Comparison of ENCODE assay signal across 9 mouse cellular contexts in genomic region chr10:3831597-3832351, GRCm38 (mm10).
A peak's percentile ranks its signal among the peaks of the same experiment; 100 is the strongest.
DNase-seq lines count a peak whose midpoint lies in the region; ATAC-seq and TF ChIP-seq lines count a peak whose summit lies in the region.
"Had no signal": no experiment of that assay in that cellular context is flagged by ENCODE, and none has a peak within 500 bp of the region (broad histone marks: within the 10 kb centered on the region; RNA-seq: fewer than 3 reads in every experiment).

No protein-coding gene starts in this region.

- TF ChIP-seq EP300 in CH12.LX (IDR thresholded peaks at IDR 0.05; ENCODE audit: low read length): no peak

- H3K27ac ChIP-seq in CH12.LX (ENCODE audit: insufficient read depth, low read depth): no peak overlapping the region
- peak overlapping the region; percentile 9; the same call in 1 of the 2 replicates for H3K27ac ChIP-seq in intestine, postnatal 0 days (ENCODE audit: low read depth, low read length)
- H3K27ac ChIP-seq in lung, embryonic 15.5 days: peak overlapping the region; percentile 9; the same call in 1 of the 2 replicates
- H3K27ac ChIP-seq in embryonic facial prominence, embryonic 10.5 days (replicated peaks): no peak overlapping the region

- TF ChIP-seq RAD21 in CH12.LX (IDR thresholded peaks at IDR 0.05; ENCODE audit: low read depth, low read length): no peak

- no peaks in the 10 kb centered on the region for H3K9me3 ChIP-seq in CH12.LX (replicated peaks; ENCODE audit: low read length)
- no peaks in the 10 kb centered on the region for H3K9me3 ChIP-seq in intestine, postnatal 0 days (ENCODE audit: control insufficient read depth)
- H3K9me3 ChIP-seq in lung, embryonic 15.5 days: no peaks in the 10 kb centered on the region
- H3K9me3 ChIP-seq in embryonic facial prominence, embryonic 10.5 days: no peaks in the 10 kb centered on the region

- in situ Hi-C loops in CH12.LX (cut with MboI; ENCODE audit: low pct_ligation_motif_present, low pct_unique_long_range_greater_than_20kb, low sequenced_read_pairs): no loop called here

- peaks cover 0 to 23% of the 10 kb centered on the region in 2 experiments for H3K36me3 ChIP-seq in CH12.LX (replicated peaks in 1 of 2; ENCODE audit: control insufficient read depth in 1 of 2, insufficient read depth in 1 of 2, low read length in 1 of 2)
- H3K36me3 ChIP-seq in intestine, postnatal 0 days (ENCODE audit: control insufficient read depth, insufficient read depth): no peaks in the 10 kb centered on the region
- H3K36me3 ChIP-seq in lung, embryonic 15.5 days: no peaks in the 10 kb centered on the region
- H3K36me3 ChIP-seq in embryonic facial prominence, embryonic 10.5 days (replicated peaks): no peaks in the 10 kb centered on the region

- peak; percentile 83 for DNase-seq in CH12.LX (ENCODE audit: extremely low read depth)
- peak; percentile 17 for DNase-seq in adrenal gland, postnatal 10 days
- no peak for DNase-seq in embryonic facial prominence, embryonic 10.5 days (ENCODE audit: low spot score)
- DNase-seq in embryo, embryonic 10.5 days (ENCODE audit: low spot score): no peak
- no peak for DNase-seq in right cerebral cortex, postnatal 36 days (ENCODE audit: low spot score in 2 of 2)
- DNase-seq: right cerebral cortex, adult 18-20 months had no signal

- peaks cover 0 to 25% of the 10 kb centered on the region in 2 experiments; a peak in 2 of 4 replicates for H3K4me1 ChIP-seq in CH12.LX (ENCODE audit: control insufficient read depth in 1 of 2, insufficient read depth in 2 of 2)
- no peaks in the 10 kb centered on the region for H3K4me1 ChIP-seq in intestine, postnatal 0 days (replicated peaks; ENCODE audit: control insufficient read depth, insufficient read depth, low read length)
- peaks cover 12% of the 10 kb centered on the region for H3K4me1 ChIP-seq in lung, embryonic 15.5 days
- H3K4me1 ChIP-seq in embryonic facial prominence, embryonic 10.5 days: peaks cover 47% of the 10 kb centered on the region

- no peaks in the 10 kb centered on the region for H3K79me2 ChIP-seq in CH12.LX (replicated peaks; ENCODE audit: control insufficient read depth, extremely low read depth, insufficient read depth, poor library complexity, severe bottlenecking)

- dilution Hi-C loops in CH12.LX (cut with MboI; ENCODE audit: extremely low pct_ligation_motif_present, extremely low pct_unique_long_range_greater_than_20kb, low sequenced_read_pairs): no loop called here

- TF ChIP-seq CTCF in CH12.LX (conservative IDR thresholded peaks at IDR 0.05 in 1 of 2, IDR thresholded peaks at IDR 0.05 in 1 of 2; ENCODE audit: low read depth in 2 of 2, low read length in 2 of 2): no peak
- no peak for TF ChIP-seq CTCF in intestine, postnatal 0 days (IDR thresholded peaks at IDR 0.05; ENCODE audit: low read depth)

- peak; percentile 41 for ATAC-seq in intestine, postnatal 0 days
- ATAC-seq in lung, embryonic 15.5 days (ENCODE audit: borderline replicate concordance, extremely low read depth, low FRiP score, low TSS enrichment): 0 out of 2 replicates have a peak, but pooled peaks have one; percentile 31

- H3K4me2 ChIP-seq in CH12.LX (ENCODE audit: insufficient read depth, low read depth, poor library complexity, severe bottlenecking): no peak overlapping the region
- no peak overlapping the region for H3K4me2 ChIP-seq in intestine, postnatal 0 days (replicated peaks; ENCODE audit: low read depth)
- H3K4me2 ChIP-seq in lung, embryonic 15.5 days: no peak overlapping the region

- no peak overlapping the region for H3K9ac ChIP-seq in CH12.LX (ENCODE audit: insufficient read depth, low read depth)
- no peak overlapping the region for H3K9ac ChIP-seq in intestine, postnatal 0 days (ENCODE audit: low read depth, low read length)
- H3K9ac ChIP-seq in lung, embryonic 15.5 days: no peak overlapping the region

- WGBS in intestine, postnatal 0 days: 73% methylated on average over 11 of the region's 11 CpGs
- 59% methylated on average over 11 of the region's 11 CpGs for WGBS in lung, embryonic 15.5 days
- 87% methylated on average over 11 of the region's 11 CpGs for WGBS in embryonic facial prominence, embryonic 10.5 days

- no peaks in the 10 kb centered on the region for H3K27me3 ChIP-seq in CH12.LX (replicated peaks)
- H3K27me3 ChIP-seq in intestine, postnatal 0 days (replicated peaks; ENCODE audit: control insufficient read depth, insufficient read depth, low read length): no peaks in the 10 kb centered on the region
- H3K27me3 ChIP-seq in lung, embryonic 15.5 days: no peaks in the 10 kb centered on the region
- no peaks in the 10 kb centered on the region for H3K27me3 ChIP-seq in embryonic facial prominence, embryonic 10.5 days (replicated peaks; ENCODE audit: low read depth, poor library complexity, severe bottlenecking)

- peak; percentile 49 for TF ChIP-seq POLR2A in CH12.LX (IDR thresholded peaks at IDR 0.05; ENCODE audit: low read depth, low read length)

- peak overlapping the region; percentile 40 to 63 (median 58) for H3K4me3 ChIP-seq in CH12.LX (replicated peaks in 1 of 3; ENCODE audit: low read depth in 2 of 3, low read length in 2 of 3, poor library complexity in 1 of 3)
- H3K4me3 ChIP-seq in intestine, postnatal 0 days (ENCODE audit: low read depth, low read length): no peak overlapping the region
- H3K4me3 ChIP-seq in lung, embryonic 15.5 days: no peak overlapping the region
- no peak overlapping the region for H3K4me3 ChIP-seq in embryonic facial prominence, embryonic 10.5 days
- H3K4me3 ChIP-seq: erythroblast, embryonic 14.5 days had no signal

TF ChIP-seq in CH12.LX, 34 proteins besides CTCF, POLR2A, EP300 and RAD21:
- TF ChIP-seq ZMIZ1 (IDR thresholded peaks at IDR 0.05; ENCODE audit: low read depth, low read length) (no peak), ZC3H11A (IDR thresholded peaks at IDR 0.05; ENCODE audit: low read depth, low read length) (no peak), MAZ (IDR thresholded peaks at IDR 0.05; ENCODE audit: low read depth, low read length) (no peak), USF1 (IDR thresholded peaks at IDR 0.05; ENCODE audit: low read depth, low read length) (no peak), ETS1 (conservative IDR thresholded peaks at IDR 0.05; ENCODE audit: low read depth, low read length) (0 out of 2 replicates have a peak, but pooled peaks have one; percentile 10), PAX5 (IDR thresholded peaks at IDR 0.05; ENCODE audit: low read length) (no peak), UBTF (IDR thresholded peaks at IDR 0.05; ENCODE audit: low read depth, low read length) (no peak), POLR2AphosphoS2 (IDR thresholded peaks at IDR 0.05; ENCODE audit: low read depth, low read length) (no peak), SMC3 (IDR thresholded peaks at IDR 0.05; ENCODE audit: low read depth, low read length) (no peak), MAFK (IDR thresholded peaks at IDR 0.05; ENCODE audit: insufficient replicate concordance, low read length) (no peak), TBP (conservative IDR thresholded peaks at IDR 0.05; ENCODE audit: low read depth, low read length) (peak; percentile 61; the same call in 1 of the 2 replicates), KAT2A (IDR thresholded peaks at IDR 0.05; ENCODE audit: insufficient replicate concordance, low read length) (no peak), MYC (IDR thresholded peaks at IDR 0.05; ENCODE audit: low read depth, low read length) (no peak), NRF1 (IDR thresholded peaks at IDR 0.05; ENCODE audit: low read depth, low read length) (peak; percentile 36; the same call in 1 of the 2 replicates), SIN3A (IDR thresholded peaks at IDR 0.05; ENCODE audit: low read length) (no peak), E2F4 (IDR thresholded peaks at IDR 0.05; ENCODE audit: insufficient replicate concordance, low read depth, low read length) (no peak), MAX (IDR thresholded peaks at IDR 0.05; ENCODE audit: low read length) (peak; percentile 36; the same call in 1 of the 2 replicates), NELFE (IDR thresholded peaks at IDR 0.05; ENCODE audit: low read depth, low read length) (peak; percentile 44; the same call in 1 of the 2 replicates), TCF12 (IDR thresholded peaks at IDR 0.05; ENCODE audit: low read depth, low read length) (0 out of 2 replicates have a peak, but pooled peaks have one; percentile 27), GABPA (IDR thresholded peaks at IDR 0.05; ENCODE audit: insufficient replicate concordance, low read depth, low read length) (no peak), ELF1 (IDR thresholded peaks at IDR 0.05; ENCODE audit: low read depth, low read length) (peak; percentile 76), CHD1 (IDR thresholded peaks at IDR 0.05; ENCODE audit: low read depth, low read length) (no peak), USF2 (conservative IDR thresholded peaks at IDR 0.05; ENCODE audit: low read depth, low read length) (no peak), RCOR1 (conservative IDR thresholded peaks at IDR 0.05; ENCODE audit: low read depth, low read length) (no peak), JUN (IDR thresholded peaks at IDR 0.05; ENCODE audit: insufficient read depth, low read depth, low read length) (no peak), HCFC1 (IDR thresholded peaks at IDR 0.05; ENCODE audit: low read depth, low read length) (peak; percentile 63)

Comparison
In these comparisons a context has a peak if more than half of its experiments do, and no peak if none do; other contexts are left out.
1. DNase-seq: peak in CH12.LX (single experiment) and adrenal gland, postnatal 10 days (single experiment); none in embryonic facial prominence, embryonic 10.5 days (single experiment), embryo, embryonic 10.5 days (single experiment) and right cerebral cortex, postnatal 36 days (0 of 2).
2. H3K27ac ChIP-seq: peak in intestine, postnatal 0 days (single experiment) and lung, embryonic 15.5 days (single experiment); none in CH12.LX (single experiment) and embryonic facial prominence, embryonic 10.5 days (single experiment).
3. H3K4me3 ChIP-seq: peak in CH12.LX (3 of 3); none in intestine, postnatal 0 days (single experiment), lung, embryonic 15.5 days (single experiment) and embryonic facial prominence, embryonic 10.5 days (single experiment).